Mouse (Mus musculus) testis, adult 10 weeks (tissue): ENCODE measurements around the gene Bag1. TPM values are rescaled to one million over a fixed set of nuclear protein-coding genes. Genes with fewer than 3 reads are reported as not detected.

Experiments used
- polyA plus RNA-seq: library from polyadenylated mRNA; stranded (reverse); fragments of 350-450 nt; fragmentation: Illumina TruSeq; extraction: RNeasy Lipid Tissue Mini Kit (QIAGEN cat#74804); gene quantifications from one replicate; pipeline ENCODE4 v1.2.3, GENCODE M21; 2014; ENCODE audit warnings: low read depth, low replicate concordance

Gene Bag1
- polyA plus RNA-seq = 901 TPM

GRCm38 (mm10) chr4:40948160-40948708, at the start of gene Bag1, which contains the start of gene Chmp5:
Bag1 (minus strand) TSS chr4:40948294.
Chmp5 (plus strand) TSS chr4:40948407.

GRCm38 (mm10) chr4:40970842-40971701, 23.0 kb upstream of the Bag1 start, which contains the start of gene Nfx1:
Nfx1 (plus strand) TSS chr4:40970906.

GRCm38 (mm10) chr4:40919785-40920184, 28.3 kb downstream of the Bag1 start, which contains the start of gene Spink4:
Spink4 (plus strand) TSS chr4:40920052.

Other genes with a start within 250 kb of the Bag1 start
- 59.7 TPM for gene Aptx, start 245.1 kb downstream of the Bag1 start, polyA plus RNA-seq
- 631 TPM for gene Dnaja1, start 226.1 kb downstream of the Bag1 start, polyA plus RNA-seq
- gene Smu1, start 190.4 kb downstream of the Bag1 start, polyA plus RNA-seq = 125 TPM
- 14.4 TPM for gene B4galt1, start 94.3 kb downstream of the Bag1 start, polyA plus RNA-seq
- not detected for gene Spink4, start 28.2 kb downstream of the Bag1 start, polyA plus RNA-seq
- gene Chmp5, start 113 bp upstream of the Bag1 start, polyA plus RNA-seq = 65.7 TPM
- gene Nfx1, start 22.6 kb upstream of the Bag1 start, polyA plus RNA-seq = 42.1 TPM
- gene Aqp7, start 99.8 kb upstream of the Bag1 start, polyA plus RNA-seq = 51.3 TPM
- 0.38 TPM for gene Aqp3, start 149.9 kb upstream of the Bag1 start, polyA plus RNA-seq
- 1.7 TPM for gene Nol6, start 176.2 kb upstream of the Bag1 start, polyA plus RNA-seq
- gene Ube2r2, start 187.4 kb upstream of the Bag1 start, polyA plus RNA-seq = 74.8 TPM